Mouse (Mus musculus): ENCODE measurements around the gene Poglut1.

GRCm38 (mm10) chr16:38492551-38492950, 57.5 kb downstream of the Poglut1 start:
- TF ChIP-seq CTCF (IDR thresholded peaks at IDR 0.05; ENCODE audit: low read depth, low read length) = no peak
- TF ChIP-seq POLR2A (IDR thresholded peaks at IDR 0.05; ENCODE audit: borderline replicate concordance, low read depth, low read length) = no peak

Measured in bone marrow macrophage, adult 2 months (primary cell).